Mouse (Mus musculus) MEL (cell line): ENCODE measurements around the gene Vmn1r16.

Experiments used
- CTCF ChIP-seq, 3 experiments: IDR thresholded peaks in 2 of 3; conservative IDR thresholded peaks in 1 of 3; 2 replicates each; pipeline ENCODE4 v1.5.1; 2011 to 2012; ENCODE audit warnings: low read length in 3 of 3, low read depth in 2 of 3, mild to moderate bottlenecking in 2 of 3, improper control_type of control experiment in 1 of 3, inconsistent platforms in 1 of 3, mixed read lengths in 1 of 3, moderate library complexity in 1 of 3; ENCODE audit not compliant: control insufficient read depth in 1 of 3, insufficient read depth in 1 of 3, poor library complexity in 1 of 3, severe bottlenecking in 1 of 3
- E2F4 ChIP-seq: IDR thresholded peaks from 2 replicates; pipeline ENCODE4 v1.6.1; 2011; ENCODE audit warnings: low read depth, low read length, improper control_type of control experiment, borderline replicate concordance
- NRF1 ChIP-seq: IDR thresholded peaks from 2 replicates; pipeline ENCODE4 v1.6.1; 2014; ENCODE audit warnings: low read depth, mild to moderate bottlenecking, inconsistent platforms, low read length, improper control_type of control experiment, moderate library complexity; ENCODE audit not compliant: poor library complexity, insufficient read depth, severe bottlenecking

DNA sequence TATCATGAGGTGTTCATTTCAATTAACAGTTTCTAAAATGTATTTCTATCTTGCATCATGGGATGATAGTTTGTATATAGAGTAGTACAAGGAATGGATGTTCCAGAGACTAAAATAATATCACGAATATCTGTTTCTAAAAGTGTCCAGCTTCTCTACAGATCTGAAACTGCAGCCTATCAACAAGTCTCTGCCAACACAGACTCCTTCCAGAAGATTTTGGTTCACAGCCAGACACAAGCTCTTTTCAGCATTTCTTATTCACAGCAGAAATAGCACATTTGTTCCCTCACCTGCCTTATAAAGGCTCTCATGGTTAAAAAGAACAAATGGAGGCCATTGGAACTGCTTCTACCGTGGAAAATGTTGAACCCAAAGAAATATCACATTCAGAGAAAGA is 27.6 kb upstream of the Vmn1r16 start:
- TF ChIP-seq CTCF (IDR thresholded peaks at IDR 0.05 in 2 of 3, conservative IDR thresholded peaks at IDR 0.05 in 1 of 3; ENCODE audit: control insufficient read depth in 1 of 3, insufficient read depth in 1 of 3, low read depth in 2 of 3, low read length in 3 of 3, poor library complexity in 1 of 3, severe bottlenecking in 1 of 3) (no peak), E2F4 (no peak), NRF1 (no peak)
